Mouse (Mus musculus): Measurements from ENCODE around the gene Mrpl47. TPM values are rescaled to one million over a fixed set of nuclear protein-coding genes. Genes with fewer than 3 reads are reported as not detected.
"Not testable (repeated sequence)": the region's sequence is repeated elsewhere in the genome, so short reads cannot be mapped to it uniquely, and the experiment has no call there.

The Mrpl47 gene
- polyA plus RNA-seq, 1 experiment from 2014 or later: 15.2 TPM

- not testable (repeated sequence) for H3K9me3 ChIP-seq (replicated peaks); H3K27ac ChIP-seq (replicated peaks)
These were observed 31.6 kb downstream of the Mrpl47 start, which contains the start of gene Actl6a for GRCm38 (mm10) chr3:32705647-32706348. Gene Actl6a, plus strand, starts transcription at chr3:32706298.

DNA sequence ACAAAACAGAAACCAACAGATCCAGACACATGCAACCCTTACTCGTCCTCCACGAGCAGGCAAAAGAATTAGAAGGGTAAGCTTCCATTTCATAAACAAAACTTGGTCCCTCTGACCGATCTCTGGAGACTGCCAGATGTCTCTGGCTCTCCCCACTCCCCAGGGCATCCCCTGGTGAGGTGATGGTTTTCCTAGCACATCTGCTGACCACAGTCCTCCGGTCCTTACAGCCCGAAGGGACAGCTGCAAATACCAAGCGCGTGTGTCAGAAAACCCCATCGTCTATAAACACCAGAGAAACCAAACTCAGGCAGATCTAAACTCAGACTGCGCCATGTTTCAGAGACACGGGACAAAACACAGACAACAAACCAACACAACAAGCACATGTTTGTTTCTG is 32.8 kb downstream of the Mrpl47 start:
- H3K27me3 ChIP-seq; H3K4me3 ChIP-seq (replicated peaks); H3K9me3 ChIP-seq (replicated peaks); H3K9ac ChIP-seq; H3K4me2 ChIP-seq; ATAC-seq (ENCODE audit: insufficient read depth); H3K36me3 ChIP-seq (replicated peaks); H3K27ac ChIP-seq (replicated peaks): not testable (repeated sequence)
- peaks cover 13% of the 10 kb centered on the region; the same call in 1 of the 2 replicates for H3K4me1 ChIP-seq (replicated peaks)
- 87% methylated on average over 10 of the region's 10 CpGs for WGBS (ENCODE audit: insufficient replicate concordance)

More at GRCm38 (mm10) chr3:32705647-32706348, 31.6 kb downstream of the Mrpl47 start, which contains the start of gene Actl6a:
- ATAC-seq (ENCODE audit: insufficient read depth); H3K4me3 ChIP-seq (replicated peaks); H3K9ac ChIP-seq; H3K27me3 ChIP-seq; H3K36me3 ChIP-seq (replicated peaks); H3K4me2 ChIP-seq: not testable (repeated sequence)
- peaks cover 20% of the 10 kb centered on the region for H3K4me1 ChIP-seq (replicated peaks)
- 62% methylated on average over 9 of the region's 9 CpGs for WGBS (ENCODE audit: insufficient replicate concordance)

- not testable (repeated sequence) for H3K36me3 ChIP-seq (replicated peaks); H3K9ac ChIP-seq; H3K27me3 ChIP-seq; H3K4me1 ChIP-seq (replicated peaks); H3K4me2 ChIP-seq; H3K9me3 ChIP-seq (replicated peaks); H3K27ac ChIP-seq (replicated peaks); H3K4me3 ChIP-seq (replicated peaks); ATAC-seq (ENCODE audit: insufficient read depth)
- WGBS (ENCODE audit: insufficient replicate concordance): 78% methylated on average over 6 of the region's 6 CpGs
These were observed 33.4 kb downstream of the Mrpl47 start for GRCm38 (mm10) chr3:32704021-32704420.

DNA sequence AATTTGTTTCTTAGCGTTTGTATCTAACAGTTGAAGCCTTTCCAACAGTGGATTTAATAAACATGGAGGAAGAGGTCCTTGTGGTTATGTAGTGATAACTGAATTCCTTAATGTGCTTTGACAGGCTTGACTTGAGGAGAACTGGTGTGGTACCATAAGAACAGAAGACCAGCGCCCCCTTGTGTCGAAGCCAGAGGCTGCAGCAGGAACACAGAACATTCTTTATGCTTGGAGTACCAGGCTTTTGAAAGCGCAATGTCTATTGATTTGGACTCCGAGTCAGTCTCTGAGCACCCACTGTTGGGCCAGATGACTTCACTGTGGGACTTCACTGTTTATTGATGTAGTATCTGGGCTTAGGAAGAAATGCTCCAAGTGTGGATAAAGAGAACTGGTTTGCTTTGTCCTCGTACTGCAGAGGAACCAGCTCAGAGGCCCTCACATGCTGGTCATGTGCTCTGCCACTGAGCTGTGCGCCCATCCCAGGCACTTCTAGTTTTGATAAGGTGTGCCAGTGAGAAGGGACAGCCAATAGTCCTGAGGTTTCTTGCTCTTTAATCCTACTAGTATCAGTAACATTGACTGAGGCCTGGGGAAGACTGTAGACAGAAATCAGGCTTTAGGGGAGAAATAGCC is 39.1 kb downstream of the Mrpl47 start:
- H3K36me3 ChIP-seq (replicated peaks): no peaks in the 10 kb centered on the region
- no peak overlapping the region for H3K27ac ChIP-seq (replicated peaks)
- H3K4me1 ChIP-seq (replicated peaks): peaks cover 15% of the 10 kb centered on the region
- H3K9me3 ChIP-seq (replicated peaks): no peaks in the 10 kb centered on the region
- H3K27me3 ChIP-seq: no peaks in the 10 kb centered on the region
- WGBS (ENCODE audit: insufficient replicate concordance): 30% methylated on average over 7 of the region's 7 CpGs
- ATAC-seq (ENCODE audit: insufficient read depth): peak; percentile 56; the same call in 1 of the 2 replicates
- no peak overlapping the region for H3K4me3 ChIP-seq (replicated peaks)
- H3K4me2 ChIP-seq: no peak overlapping the region
- H3K9ac ChIP-seq: no peak overlapping the region

- peak overlapping the region; percentile 47 for H3K4me2 ChIP-seq
- no peaks in the 10 kb centered on the region for H3K36me3 ChIP-seq (replicated peaks)
- 56% methylated on average over 4 of the region's 4 CpGs for WGBS (ENCODE audit: insufficient replicate concordance)
- ATAC-seq (ENCODE audit: insufficient read depth): 0 out of 2 replicates have a peak, but pooled peaks have one; percentile 50
- H3K27me3 ChIP-seq: no peaks in the 10 kb centered on the region
- H3K4me3 ChIP-seq (replicated peaks): no peak overlapping the region
- peaks cover 32% of the 10 kb centered on the region for H3K4me1 ChIP-seq (replicated peaks)
- no peaks in the 10 kb centered on the region for H3K9me3 ChIP-seq (replicated peaks)
- no peak overlapping the region for H3K27ac ChIP-seq (replicated peaks)
- no peak overlapping the region for H3K9ac ChIP-seq
These were observed 41.8 kb downstream of the Mrpl47 start for GRCm38 (mm10) chr3:32695583-32695980.

GRCm38 (mm10) chr3:32694737-32695582 is 42.4 kb downstream of the Mrpl47 start:
- H3K4me2 ChIP-seq: peak overlapping the region; percentile 47

DNA sequence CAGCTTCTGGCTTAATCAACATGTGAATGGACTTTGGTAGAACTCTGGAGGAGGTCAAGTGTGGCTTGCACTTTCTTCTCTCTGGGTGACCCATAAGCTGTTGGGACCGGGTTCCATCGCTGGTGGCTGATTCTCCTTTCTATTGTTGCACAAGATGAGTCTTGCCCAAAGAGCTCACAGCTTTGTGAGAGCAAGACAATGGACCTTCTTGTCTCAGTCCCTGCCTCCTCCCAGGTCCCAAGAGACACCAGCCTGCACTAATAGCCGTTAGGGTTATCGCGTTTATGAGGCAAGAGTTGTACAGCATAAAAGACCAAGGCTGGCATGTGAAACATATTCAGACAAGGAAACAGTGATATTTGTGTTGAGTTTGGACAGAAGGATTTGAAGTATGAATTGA is 43.2 kb downstream of the Mrpl47 start:
- Histone ChIP-seq H3K4me1 (replicated peaks) (peaks cover 44% of the 10 kb centered on the region), H3K36me3 (replicated peaks) (no peaks in the 10 kb centered on the region), H3K4me2 (no peak overlapping the region), H3K4me3 (replicated peaks) (no peak overlapping the region), H3K9me3 (replicated peaks) (no peaks in the 10 kb centered on the region), H3K9ac (no peak overlapping the region), H3K27ac (replicated peaks) (no peak overlapping the region), H3K27me3 (no peaks in the 10 kb centered on the region)
- ATAC-seq (ENCODE audit: insufficient read depth): no peak
- WGBS (ENCODE audit: insufficient replicate concordance): 66% methylated on average over 5 of the region's 5 CpGs

More at GRCm38 (mm10) chr3:32694737-32695582, 42.4 kb downstream of the Mrpl47 start:
- H3K9me3 ChIP-seq (replicated peaks): no peaks in the 10 kb centered on the region
- WGBS (ENCODE audit: insufficient replicate concordance): 51% methylated on average over 12 of the region's 12 CpGs
- H3K9ac ChIP-seq: no peak overlapping the region
- no peaks in the 10 kb centered on the region for H3K27me3 ChIP-seq
- peaks cover 37% of the 10 kb centered on the region for H3K4me1 ChIP-seq (replicated peaks)
- no peak overlapping the region for H3K4me3 ChIP-seq (replicated peaks)
- ATAC-seq (ENCODE audit: insufficient read depth): no peak
- H3K27ac ChIP-seq (replicated peaks): no peak overlapping the region
- no peaks in the 10 kb centered on the region for H3K36me3 ChIP-seq (replicated peaks)

- H3K9me3 ChIP-seq (replicated peaks): no peaks in the 10 kb centered on the region
- no peak overlapping the region for H3K27ac ChIP-seq (replicated peaks)
- no peaks in the 10 kb centered on the region for H3K36me3 ChIP-seq (replicated peaks)
- H3K4me3 ChIP-seq (replicated peaks): no peak overlapping the region
- no peaks in the 10 kb centered on the region for H3K27me3 ChIP-seq
- no peak overlapping the region for H3K9ac ChIP-seq
- 56% methylated on average over 5 of the region's 5 CpGs for WGBS (ENCODE audit: insufficient replicate concordance)
- peaks cover 50% of the 10 kb centered on the region for H3K4me1 ChIP-seq (replicated peaks)
- no peak overlapping the region for H3K4me2 ChIP-seq
- no peak for ATAC-seq (ENCODE audit: insufficient read depth)
These were observed 45.6 kb downstream of the Mrpl47 start for GRCm38 (mm10) chr3:32691841-32692240.

DNA sequence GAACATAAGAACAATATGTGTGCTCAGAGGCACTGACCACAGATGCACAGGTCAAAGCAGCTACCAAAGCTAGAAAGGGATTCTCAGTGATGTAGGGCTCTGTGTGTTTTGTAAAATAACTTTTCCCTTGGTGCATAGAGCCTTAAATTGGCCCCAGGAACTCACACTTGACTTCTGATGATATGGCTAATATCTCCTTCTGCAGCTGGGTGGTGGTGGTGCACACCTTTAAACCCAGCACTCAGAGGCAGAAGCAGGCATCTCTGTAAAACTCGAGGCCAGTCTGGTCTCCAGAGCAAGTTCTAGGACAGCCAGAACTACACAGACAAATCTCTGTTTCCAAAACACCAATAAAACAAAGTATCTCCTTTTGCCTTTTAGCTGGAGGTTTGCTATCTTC is 46.5 kb downstream of the Mrpl47 start:
- Histone ChIP-seq H3K4me2 (peak overlapping the region; percentile 43), H3K27me3 (no peaks in the 10 kb centered on the region)
- ATAC-seq (ENCODE audit: insufficient read depth): peak; percentile 66

DNA sequence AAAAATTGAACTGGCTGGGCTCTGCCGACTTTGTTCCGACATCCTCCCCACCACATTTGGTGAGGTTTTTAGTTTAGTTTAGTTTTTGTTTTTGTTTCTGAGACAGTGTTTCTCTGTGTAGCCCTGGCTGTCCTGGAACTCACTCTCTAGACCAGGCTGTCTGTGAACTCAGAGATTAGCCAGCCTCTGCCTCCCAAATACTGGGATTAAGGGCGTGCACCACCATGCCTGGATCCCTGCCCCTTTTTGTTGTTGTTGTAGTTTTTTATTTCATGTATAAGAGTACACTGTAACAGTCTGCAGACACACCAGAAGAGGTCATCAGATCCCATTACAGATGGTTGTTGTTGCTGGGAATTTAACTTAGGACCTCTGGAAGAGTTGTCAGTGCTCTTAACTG is 47.4 kb downstream of the Mrpl47 start:
- no peaks in the 10 kb centered on the region for H3K9me3 ChIP-seq (replicated peaks)
- H3K4me1 ChIP-seq (replicated peaks): peaks cover 44% of the 10 kb centered on the region
- 54% methylated on average over 3 of the region's 3 CpGs for WGBS (ENCODE audit: insufficient replicate concordance)
- no peak overlapping the region for H3K4me3 ChIP-seq (replicated peaks)
- no peaks in the 10 kb centered on the region for H3K27me3 ChIP-seq
- no peak overlapping the region; the same call in 1 of the 2 replicates for H3K4me2 ChIP-seq
- no peak overlapping the region for H3K9ac ChIP-seq
- ATAC-seq (ENCODE audit: insufficient read depth): peak; percentile 30
- no peaks in the 10 kb centered on the region for H3K36me3 ChIP-seq (replicated peaks)
- H3K27ac ChIP-seq (replicated peaks): peak overlapping the region; percentile 49

More for the DNA sequence above, 46.5 kb downstream of the Mrpl47 start:
- no peaks in the 10 kb centered on the region for H3K36me3 ChIP-seq (replicated peaks)
- peak overlapping the region; percentile 60 for H3K27ac ChIP-seq (replicated peaks)
- H3K4me1 ChIP-seq (replicated peaks): peaks cover 53% of the 10 kb centered on the region
- no peak overlapping the region for H3K9ac ChIP-seq
- no peak overlapping the region for H3K4me3 ChIP-seq (replicated peaks)
- 10% methylated on average over 1 of the region's 1 CpGs for WGBS (ENCODE audit: insufficient replicate concordance)
- H3K9me3 ChIP-seq (replicated peaks): no peaks in the 10 kb centered on the region

- Histone ChIP-seq H3K36me3 (replicated peaks) (no peaks in the 10 kb centered on the region), H3K4me1 (replicated peaks) (peaks cover 41% of the 10 kb centered on the region), H3K9ac (no peak overlapping the region), H3K27ac (replicated peaks) (no peak overlapping the region), H3K27me3 (no peaks in the 10 kb centered on the region), H3K9me3 (replicated peaks) (no peaks in the 10 kb centered on the region), H3K4me3 (replicated peaks) (no peak overlapping the region), H3K4me2 (no peak overlapping the region; the same call in 1 of the 2 replicates)
- ATAC-seq (ENCODE audit: insufficient read depth): peak; percentile 83
- WGBS (ENCODE audit: insufficient replicate concordance): 15% methylated on average over 9 of the region's 9 CpGs
These were observed 47.8 kb downstream of the Mrpl47 start for GRCm38 (mm10) chr3:32689567-32689999.

All from liver, embryonic 15.5 days (tissue).